Mouse (Mus musculus) kidney, adult 2 months (tissue): ENCODE data around the gene Ska3.

Source experiments
- CTCF ChIP-seq: fragments of 200-500 bp; conservative IDR thresholded peaks from 2 replicates; pipeline ENCODE4 v1.5.1; 2011; ENCODE audit warnings: low read depth, mild to moderate bottlenecking, control low read depth, low read length, moderate library complexity, mixed read lengths; ENCODE audit not compliant: insufficient read depth, insufficient read length
- POLR2A ChIP-seq: fragments of 200-500 bp; IDR thresholded peaks from one replicate; pipeline ENCODE4 v1.6.1; 2011; ENCODE audit warnings: low read depth, low read length, control low read depth

DNA sequence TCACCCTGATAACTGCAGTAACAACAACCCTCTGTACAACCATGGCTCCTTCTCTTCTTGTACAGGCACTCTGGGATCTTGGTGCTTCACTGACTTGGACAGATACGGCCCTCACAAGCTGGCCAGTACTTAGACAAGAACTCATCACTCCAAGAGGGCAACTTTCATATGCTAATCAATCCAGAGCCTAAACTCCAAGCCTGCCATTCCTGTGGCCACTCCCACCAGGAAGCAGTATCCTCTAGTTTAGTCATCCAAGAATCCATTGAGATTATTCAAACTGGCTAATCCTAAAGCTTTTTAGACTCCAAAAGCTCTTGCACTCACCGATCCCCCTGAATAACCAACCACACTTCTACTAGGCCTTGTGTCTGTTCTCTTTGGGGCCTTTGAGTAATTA, 27.0 kb upstream of the Ska3 start:
- TF ChIP-seq CTCF (no peak), POLR2A (no peak)
